Mouse (Mus musculus) thymus, adult 2 months (tissue): Measurements from ENCODE around the gene Bpgm.

ENCODE experiments used
- CTCF ChIP-seq: fragments of 200-500 bp; IDR thresholded peaks from 2 replicates; pipeline ENCODE4 v1.5.1; 2012; ENCODE audit warnings: mild to moderate bottlenecking, control low read depth, low read length, moderate library complexity, borderline replicate concordance; ENCODE audit not compliant: control insufficient read depth, poor library complexity, insufficient read depth; ENCODE audit errors: extremely low read depth
- POLR2A ChIP-seq: fragments of 200-500 bp; IDR thresholded peaks from 2 replicates; pipeline ENCODE4 v1.6.1; 2012; ENCODE audit warnings: mild to moderate bottlenecking, low read length, control low read depth, moderate library complexity; ENCODE audit not compliant: control insufficient read depth, poor library complexity, insufficient read depth; ENCODE audit errors: extremely low read depth

GRCm38 (mm10) chr6:34473346-34473745 lies 2.7 kb upstream of the Bpgm start:
- TF ChIP-seq POLR2A, result no peak
- TF ChIP-seq CTCF, result no peak
